Mouse (Mus musculus) right cerebral cortex, adult 18-20 months (tissue): ENCODE results near the gene Ajap1.

Experiments
- DNase-seq: peaks from one replicate; pipeline ENCODE4 v3.0.0; 2022; ENCODE audit warnings: mixed read lengths

The Ajap1 gene

DNA sequence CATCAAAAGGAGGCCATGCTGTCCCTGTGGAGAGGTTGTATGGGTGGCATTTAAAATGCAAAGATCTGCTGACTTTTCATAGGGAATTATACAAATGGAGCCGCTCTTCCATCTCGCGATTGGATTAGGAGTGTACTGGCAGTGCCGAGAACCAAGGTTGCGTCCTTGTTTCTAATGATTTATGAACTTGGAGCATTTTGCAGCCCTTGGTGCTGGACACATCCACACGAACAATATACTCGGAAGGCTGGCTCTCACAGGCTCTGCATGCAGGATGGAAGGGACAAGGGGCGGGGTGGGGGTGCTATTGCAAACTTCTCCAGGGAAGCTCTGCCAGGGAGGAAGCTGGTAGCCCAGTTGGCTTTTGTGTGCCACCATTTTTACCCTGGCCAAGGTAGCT, 31.1 kb downstream of the Ajap1 start:
- no peak for DNase-seq

DNA sequence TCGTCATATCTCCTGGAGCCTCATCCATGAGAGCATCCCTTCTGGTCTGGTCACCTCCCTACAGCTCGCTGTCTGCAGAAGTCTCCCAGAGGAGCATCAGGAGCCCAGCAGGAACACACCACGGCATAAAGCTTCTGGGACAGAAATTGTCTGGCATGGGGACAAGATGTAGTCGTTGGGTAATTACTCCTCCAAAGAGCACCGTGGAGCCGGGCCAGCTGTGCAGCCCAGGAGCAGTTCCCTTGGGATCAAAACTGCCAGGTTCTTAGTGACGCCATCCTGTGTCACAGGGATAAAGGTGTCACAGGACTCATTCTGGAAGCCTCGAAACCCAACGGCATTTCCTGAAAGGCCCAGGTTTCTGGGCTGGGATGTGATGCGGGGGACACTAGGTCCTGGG, 40.1 kb downstream of the Ajap1 start:
- DNase-seq, result no peak

DNA sequence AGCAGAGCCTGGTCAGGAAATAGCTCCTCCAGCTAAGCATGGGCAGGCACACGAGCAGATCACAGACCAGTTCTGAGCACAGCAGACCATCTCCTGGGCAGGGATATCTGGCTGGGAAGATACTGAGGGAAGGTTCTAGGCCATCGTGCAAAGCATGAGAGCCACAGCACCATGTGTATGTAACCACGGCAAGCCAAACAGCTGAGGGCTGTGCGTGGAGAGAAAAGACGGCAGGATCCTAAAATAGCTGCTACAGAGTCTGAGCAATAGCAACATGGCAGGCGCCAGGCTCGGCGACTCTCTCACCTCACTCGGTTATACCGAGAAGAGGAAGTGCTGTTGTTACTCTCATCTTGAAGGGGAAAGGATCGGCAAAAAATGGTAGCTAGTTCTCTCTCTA, 42.7 kb downstream of the Ajap1 start:
- DNase-seq, result peak; percentile 85

DNA sequence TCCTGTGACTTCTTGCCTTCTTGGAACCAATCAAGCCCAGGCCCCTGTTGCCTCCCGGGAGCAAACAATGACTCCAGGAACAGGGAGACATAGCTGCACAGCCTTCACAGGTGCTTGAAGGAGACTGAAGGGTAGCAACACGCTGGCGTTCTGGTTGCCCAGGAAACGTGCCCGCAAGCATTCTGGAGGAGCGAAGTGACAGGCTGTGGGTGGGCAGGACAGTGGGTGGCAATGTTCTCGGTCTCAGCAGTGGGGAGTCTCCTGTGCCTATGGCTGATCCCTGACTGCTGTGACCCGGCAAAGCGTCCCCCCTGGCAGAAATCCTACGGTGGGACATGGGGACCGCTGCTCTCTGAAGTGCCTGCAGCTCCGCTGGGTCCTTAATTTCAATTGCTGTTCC, 43.6 kb downstream of the Ajap1 start:
- peak; percentile 93 for DNase-seq

DNA sequence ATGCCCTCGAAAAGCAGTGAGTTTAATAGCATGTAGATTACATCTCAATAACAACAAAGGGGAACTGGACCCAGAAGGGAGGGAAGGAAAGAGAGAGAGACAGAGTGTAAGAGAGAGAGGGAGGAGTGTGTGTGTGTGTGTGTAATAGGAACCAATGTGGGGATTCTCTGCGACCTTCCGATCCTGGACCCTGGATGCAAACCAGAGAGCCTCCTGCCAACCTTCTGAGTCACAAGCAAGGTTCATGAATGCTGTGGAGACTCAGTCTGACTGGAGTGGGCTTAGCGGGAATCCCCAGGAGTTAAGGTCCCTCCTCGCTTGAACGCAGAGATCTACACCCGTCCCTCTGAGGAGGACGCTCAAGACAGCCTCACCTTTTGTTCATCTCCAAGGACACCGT, 45.4 kb downstream of the Ajap1 start:
- DNase-seq, result no peak

DNA sequence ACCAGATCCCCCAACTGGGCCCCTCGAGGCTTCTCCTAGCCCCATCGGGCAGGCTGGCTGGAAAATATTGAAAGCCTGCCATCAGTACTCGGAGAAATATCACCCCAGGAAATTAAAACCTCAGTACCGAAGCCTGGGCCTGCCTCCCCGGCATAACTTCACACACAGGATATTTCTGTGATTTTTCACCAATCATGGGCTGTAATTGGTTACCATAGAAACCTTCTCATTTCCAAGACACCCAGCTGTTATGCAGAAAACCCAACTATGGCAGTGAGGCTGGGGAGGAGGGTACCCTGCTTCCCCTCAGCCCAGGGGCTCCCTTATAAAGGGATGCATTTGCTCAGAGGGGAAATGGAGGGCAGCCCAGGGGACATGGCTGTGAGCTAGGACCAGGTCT, 46.7 kb downstream of the Ajap1 start:
- DNase-seq, result no peak

DNA sequence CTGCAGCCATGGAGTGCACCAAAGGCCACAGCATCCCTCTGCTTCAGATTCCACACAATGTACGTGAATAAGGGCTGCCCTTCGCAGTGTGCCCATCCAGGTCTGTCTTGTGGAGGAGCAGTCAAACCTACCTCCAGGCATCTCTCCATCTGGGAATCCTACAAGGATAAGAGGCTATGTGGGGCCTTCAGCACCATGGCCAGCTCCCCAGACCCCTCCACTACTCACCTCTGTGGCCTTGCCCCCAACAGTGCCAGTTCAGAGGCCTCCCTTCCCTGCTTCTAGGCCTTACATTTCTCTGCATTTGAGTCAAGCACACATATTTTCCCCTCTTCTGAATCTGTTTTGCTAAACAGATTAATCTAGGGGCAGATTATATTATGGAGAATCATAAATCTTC, 52.6 kb downstream of the Ajap1 start:
- no peak for DNase-seq

DNA sequence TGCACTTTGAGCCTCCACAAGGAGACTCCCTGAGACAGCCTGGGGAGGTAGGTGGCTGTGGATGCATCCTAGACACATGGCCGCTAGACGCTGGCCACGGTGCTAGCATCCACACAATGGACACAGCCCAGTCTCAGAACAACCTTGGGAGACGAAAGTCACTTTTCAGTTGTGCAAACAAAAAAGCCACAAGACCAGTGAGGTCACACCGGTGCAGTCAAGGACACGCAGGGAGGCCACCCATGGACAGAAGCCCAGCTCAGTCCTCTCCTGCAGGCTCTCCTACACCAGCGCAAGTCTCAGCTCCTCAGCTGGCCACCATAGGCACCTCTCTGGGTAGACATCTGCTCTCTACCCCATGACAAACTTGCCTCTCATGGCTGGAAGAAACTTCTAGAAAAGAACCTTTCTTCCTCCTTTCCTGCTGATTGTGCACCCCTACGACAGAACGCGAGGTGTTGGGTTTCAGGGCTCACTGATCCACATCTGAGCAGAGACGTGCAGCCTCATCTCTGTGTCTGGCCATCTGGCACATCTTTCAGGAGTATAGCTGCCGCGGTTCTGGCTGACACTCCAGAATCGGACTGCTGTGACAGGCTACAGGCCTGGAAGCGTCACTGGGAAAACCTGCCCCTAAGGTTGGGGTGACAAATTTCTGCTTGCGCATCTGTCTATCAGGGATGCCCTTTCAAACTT, 56.5 kb downstream of the Ajap1 start:
- peak; percentile 49 for DNase-seq

DNA sequence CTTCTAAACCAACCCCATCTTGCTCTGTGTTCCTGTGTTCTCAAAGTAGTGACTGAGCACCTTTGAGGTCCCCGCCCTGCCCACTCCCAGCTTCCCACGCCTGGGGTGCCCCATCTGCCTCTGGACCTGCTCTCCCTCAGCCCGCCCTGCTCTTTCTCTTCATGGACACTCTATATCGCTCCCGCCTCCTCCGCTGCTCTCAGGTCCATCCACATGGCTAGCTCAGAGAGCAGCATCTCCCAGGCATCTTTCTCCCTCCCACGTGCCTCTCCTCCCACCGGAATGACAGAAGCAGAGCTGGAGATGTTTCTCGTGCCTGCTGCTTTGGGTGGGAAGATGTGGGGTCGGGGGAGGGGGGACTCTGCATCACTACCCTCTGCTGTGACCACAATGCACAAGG, 58.3 kb downstream of the Ajap1 start:
- DNase-seq, result peak; percentile 81

DNA sequence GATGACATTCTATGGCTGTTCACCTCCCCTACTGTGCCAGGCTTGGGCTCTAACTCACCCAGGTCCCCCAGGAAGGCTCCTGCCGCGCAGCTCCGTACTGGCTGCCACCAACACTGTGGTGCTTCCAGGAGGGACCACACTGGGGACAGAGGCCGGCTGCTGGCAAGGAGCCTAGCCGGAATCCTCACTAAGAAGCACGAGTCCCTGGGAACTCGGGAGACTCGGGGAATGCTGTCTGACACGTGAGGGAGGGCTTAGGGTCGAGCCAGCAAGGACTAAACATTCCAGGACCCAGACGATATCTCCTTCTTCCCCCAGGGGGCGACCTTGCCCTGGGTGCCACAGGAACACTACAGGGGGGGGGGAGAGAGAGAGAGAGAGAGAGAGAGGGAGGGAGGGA, 64.7 kb downstream of the Ajap1 start:
- DNase-seq, result no peak

DNA sequence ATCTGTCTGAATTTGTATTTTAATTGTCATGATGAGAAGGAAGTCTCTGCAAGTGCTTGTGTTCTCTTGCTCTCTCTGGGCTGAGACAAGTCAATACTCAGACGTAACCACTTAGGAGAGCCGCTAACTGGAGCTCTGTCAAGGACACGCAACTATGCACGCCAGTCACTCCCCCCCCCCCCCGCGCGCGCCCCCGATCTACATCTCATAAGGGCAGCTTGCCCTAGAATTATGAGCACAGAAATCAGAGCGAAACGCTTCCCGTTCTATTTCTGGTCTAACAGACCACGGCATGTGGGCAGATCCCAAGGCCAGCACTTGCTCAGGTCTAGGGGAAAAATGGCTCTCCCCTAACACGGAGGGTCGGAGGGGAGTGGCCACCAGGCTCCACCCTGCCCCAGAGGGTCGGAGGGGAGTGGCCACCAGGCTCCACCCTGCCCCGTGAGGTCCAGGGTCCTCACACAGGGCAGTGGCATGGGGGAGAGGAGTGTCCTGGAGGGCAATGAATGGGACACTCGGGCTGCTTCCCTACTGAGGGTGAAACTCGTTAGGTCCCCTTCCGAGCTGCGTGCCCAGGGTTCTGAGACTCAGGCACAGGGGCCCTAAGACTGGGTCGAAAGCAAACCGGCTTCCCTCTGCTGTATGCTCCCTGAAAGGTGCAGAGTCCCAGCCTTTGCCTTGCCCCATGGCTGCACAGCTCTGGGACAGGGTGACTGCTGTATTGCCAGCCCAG, 65.3 kb downstream of the Ajap1 start:
- no peak for DNase-seq

DNA sequence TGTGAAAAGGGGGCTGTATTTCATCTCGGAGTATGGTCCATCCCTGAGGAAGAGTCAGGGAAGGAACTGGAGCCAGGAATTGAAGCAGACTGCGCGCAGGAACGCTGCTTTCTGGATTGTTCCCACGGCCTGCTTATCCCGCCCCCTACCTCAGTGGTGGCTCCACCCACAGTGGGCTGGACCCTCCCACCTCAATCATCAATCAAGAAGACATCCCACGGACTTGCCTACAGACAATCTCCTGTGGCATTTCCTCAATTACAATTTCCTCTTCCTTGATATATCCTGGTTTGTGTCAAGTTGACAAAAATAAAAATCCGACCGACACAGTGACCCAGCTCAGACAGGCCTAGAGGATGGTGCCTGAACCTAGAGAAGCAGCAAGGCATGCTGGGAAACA, 66.5 kb downstream of the Ajap1 start:
- DNase-seq, result no peak

DNA sequence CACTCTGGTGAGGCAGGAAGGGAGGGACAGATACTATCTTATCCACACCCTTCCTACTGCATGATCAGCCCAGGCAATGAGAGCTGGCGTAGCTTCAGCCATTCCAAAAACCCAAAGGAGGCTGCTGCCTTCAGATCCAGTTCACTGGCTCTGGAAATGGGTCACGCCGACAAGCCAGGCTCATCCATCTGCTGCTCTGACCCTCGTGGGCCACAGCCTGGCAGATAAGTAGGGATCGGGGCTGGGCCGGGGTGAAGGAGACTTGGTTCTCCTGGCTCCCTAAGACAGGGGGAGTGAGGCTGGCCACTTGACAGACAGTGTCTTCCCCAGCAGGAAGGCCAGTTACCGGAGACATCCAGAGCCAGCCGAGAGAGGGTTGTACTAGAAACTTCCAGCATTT, 84.2 kb downstream of the Ajap1 start:
- DNase-seq, result no peak

DNA sequence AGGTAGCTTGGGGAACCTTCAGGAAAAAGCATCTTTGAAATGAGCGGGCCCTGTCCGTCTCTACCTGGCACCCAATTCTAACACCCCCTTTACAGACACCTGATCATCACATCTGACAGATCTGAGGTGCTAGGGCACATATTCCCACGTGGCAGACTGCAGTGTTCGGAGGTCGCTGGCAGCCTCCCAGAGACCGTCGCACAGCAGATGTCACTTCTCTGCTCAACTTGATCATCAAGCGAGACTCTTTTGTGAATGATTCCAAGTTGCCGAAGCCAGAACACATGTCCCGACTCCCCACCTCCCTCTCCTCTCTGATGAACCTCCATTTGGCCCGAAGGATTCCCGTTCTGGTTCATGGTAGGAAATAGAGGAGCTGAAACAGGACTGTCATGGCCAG, 95.1 kb downstream of the Ajap1 start:
- DNase-seq, result no peak

DNA sequence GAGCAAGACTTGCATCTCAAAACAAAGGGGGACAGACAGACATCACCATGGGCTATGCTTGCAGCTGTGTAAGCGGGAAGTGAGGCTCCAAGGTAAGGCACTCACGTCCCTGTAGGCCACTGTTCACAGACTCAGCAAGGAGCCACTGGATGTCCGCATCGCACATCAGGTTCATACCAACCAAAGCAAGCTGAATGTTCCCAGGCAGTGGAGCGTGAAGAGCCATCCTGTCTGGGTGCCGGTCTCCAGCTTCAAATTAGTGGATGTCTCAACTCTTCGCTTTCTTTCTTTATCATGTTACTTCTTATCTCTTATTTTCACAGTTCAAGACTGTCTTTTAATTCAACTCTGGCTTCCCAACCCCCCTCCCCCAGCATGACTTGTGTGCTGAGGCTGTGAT, 101.2 kb downstream of the Ajap1 start:
- DNase-seq, result no peak

DNA sequence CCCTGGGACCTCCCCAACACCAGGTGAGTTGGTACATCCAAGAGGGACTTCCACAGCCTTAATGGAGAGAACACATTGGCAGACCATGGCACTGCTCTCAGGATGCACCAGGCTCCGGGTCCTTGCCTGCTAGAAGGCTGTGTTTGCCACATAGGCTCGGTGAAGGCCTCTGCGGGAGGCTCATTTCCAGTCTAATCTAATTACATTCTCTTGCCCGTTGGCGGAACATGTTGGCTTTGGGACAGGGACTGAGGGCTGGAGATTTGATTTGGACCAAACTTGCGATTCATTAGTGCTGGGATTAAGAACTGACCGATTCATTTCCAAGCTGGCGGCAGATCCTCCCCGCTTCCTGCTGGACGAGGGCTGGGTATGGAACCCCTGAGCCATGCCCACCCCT, 101.7 kb downstream of the Ajap1 start:
- no peak for DNase-seq

DNA sequence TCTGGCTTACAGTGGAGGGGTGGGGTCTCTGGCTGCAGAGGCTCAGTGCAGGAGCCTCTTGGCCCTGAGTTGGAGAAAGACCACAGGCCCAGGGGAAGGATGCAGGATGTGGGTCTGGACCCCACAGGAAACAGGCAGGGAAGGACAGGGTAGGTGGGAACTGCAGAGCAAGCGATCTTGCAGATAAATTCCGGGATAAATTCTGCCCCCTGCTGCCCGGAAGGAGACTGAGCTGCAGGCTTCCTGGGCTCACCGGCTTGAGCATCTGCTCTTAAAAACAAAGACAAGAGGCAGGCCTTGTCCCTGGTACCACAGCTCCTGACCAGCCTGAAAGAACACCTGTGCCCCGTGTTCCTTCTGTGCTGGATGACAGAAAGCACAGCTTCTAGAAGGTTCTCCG, 104.6 kb downstream of the Ajap1 start:
- peak; percentile 46 for DNase-seq

DNA sequence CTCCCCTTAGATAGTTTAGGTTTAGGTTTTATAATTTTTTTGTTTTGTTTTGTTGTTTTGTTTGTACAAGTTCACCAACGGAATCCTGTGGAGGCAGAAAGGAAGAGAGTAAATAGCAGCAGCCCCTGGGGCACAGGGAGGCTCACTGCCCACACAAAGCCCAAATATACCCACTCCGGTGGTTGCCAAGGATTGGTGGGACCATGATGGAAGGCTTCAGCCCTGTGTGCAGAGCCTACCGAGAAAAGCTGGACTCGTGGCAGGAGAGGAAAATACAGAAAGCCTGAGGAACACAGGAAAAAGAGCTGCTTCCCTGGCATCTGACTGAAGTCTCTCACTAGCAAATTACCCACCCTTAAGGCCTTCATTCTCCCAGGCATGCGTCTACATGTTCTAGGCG, 108.4 kb downstream of the Ajap1 start:
- no peak for DNase-seq

DNA sequence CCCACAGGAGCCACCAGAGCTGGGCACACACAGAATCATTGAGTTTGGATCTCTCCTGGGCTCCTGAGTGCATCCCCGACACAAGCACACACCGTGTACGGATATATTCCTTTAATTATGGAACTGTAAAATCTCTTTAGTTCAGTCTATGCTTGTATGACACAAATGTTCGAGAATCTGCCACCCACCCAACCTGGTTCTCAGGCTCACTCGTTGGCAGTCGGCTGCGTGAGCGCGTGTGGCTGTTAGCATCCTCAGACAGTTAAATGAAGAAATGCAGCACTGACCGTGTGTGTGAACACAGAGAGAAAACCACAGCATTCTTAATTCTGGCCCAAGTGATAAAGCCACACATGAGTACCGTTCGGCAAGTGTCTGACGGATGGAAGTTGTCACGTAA, 109.5 kb downstream of the Ajap1 start:
- DNase-seq, result peak; percentile 76

DNA sequence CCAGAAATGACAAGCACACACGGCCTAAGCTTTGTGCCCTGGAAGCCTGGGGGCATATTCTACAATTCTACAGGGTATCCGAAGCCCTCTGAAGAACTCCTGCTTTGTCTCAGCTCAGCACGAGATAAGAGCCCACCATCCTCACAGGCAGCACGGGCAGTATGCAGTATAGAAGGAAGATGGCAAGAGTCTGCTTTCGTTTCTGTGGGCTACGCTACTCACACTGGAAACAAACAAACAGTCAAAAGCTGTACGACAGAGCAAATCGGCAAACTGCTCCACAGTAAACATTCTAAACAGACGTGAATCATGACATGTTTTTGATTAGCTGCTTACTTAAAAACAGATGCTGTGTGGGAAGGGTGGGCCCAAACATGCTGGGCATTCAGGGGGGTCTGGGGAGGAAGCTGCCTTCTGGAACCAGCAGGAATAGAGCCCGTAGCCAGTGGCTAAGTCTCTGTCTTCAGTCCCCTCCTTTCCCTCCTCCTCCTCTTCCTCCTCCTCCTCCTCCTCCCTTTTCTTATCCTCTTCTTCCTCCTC, 113.9 kb downstream of the Ajap1 start:
- no peak for DNase-seq

DNA sequence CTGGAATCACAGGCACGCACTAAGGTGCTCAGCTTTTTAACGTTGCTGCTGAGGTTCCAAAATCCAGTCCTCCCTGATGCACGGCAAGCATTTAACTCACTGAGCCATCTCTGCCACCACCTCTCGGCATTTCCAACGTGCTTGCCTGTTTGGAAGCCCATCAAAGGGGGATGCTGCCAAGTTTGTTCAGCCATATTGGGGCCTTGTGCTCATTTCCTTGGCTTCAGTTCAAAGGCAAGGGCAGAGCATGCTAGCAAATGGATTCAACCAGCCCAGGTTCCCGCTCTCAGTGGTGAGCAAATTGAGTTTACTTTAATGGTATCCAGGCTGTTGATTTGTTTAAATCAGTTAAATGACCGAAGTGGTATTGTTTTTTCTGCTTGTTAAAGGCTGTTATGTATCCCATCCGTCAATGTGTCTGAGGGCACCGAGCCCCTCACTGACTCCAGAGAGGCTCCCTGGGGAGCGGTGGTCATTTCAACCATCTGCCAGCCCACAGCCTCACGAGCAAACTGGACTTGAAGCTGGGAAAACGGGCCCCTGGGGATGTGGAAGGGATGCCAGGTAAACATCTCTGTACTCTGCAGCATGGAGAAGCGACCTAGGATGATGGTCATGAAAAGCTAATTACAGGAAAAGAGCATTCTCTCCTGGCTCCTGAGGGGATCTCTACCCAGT, 121.6 kb downstream of the Ajap1 start:
- no peak for DNase-seq

DNA sequence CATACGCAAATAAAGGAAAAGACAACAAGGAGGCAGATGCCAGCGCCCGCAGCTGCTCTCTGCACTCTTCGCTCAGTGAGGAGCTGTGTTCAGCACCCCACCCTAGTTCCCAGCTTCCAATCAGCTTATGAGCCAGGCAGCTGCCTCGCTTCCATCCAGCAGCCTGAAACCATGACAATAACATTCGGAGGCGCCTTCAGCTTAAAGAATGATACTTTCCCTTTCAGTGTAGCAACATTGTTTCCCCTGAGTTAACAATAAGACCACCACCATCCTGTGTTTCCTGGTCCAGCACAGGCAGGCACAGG, 124.4 kb downstream of the Ajap1 start:
- DNase-seq, result peak; percentile 27

DNA sequence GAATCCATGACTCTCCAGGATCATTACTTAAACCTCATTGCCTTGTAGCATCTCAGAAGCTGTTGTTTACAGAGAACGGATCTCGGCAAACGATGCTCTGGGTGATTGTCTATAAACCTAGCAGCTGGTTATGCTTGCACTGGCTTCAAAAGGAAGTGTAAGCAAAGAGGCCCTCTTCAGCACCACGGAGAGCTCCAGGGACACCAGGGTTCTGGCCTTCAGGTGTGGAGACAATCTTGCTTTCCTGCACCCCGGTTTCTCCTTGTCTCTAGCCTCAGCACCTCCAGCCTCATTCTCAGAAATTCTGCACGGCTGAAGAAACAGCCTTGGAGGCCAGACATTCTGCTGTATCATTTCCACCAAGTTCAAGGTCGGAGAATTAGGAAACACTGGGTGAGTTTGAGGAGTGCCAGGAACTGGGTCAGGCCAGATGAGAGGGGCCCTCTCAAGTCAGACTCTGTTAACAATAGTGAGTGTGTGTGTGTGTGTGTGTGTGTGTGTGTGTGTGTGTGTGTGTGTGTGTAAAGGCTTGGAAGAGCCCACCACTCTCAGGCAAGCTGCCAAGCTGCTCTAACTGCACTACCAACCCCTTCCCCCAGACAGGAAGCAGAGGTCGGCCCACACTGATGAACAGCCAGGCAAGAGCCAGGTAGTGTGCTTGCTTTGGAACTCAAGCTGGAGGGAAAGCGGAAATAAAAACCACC, 124.9 kb downstream of the Ajap1 start:
- no peak for DNase-seq

DNA sequence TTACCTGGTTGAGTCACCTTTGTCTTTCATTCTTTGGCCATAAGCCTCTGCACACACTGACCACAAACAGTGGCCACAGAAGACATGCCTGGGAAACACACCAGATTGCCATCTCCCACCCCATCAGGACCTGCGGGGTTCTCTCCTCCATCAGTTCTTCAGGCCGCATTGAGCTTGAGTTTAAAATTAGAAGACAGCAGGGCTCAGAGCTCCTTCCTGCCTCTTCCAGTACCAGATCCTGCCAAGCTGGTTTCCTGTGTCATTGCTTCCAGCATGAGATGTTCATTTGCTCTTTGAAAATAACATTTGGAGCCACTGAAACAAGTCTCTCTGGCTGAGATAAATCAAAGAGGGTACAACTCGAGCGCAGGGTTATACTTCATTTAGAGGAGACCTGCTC, 126.4 kb downstream of the Ajap1 start:
- no peak for DNase-seq
